Mouse (Mus musculus) embryonic fibroblast, embryonic 13.5 days (primary cell): Measurements from ENCODE around the gene Clic6.

Source experiments
- CTCF ChIP-seq: IDR thresholded peaks from 2 replicates; pipeline ENCODE4 v1.5.1; 2011; ENCODE audit warnings: mild to moderate bottlenecking, control low read depth, low read length, moderate library complexity, borderline replicate concordance; ENCODE audit not compliant: insufficient read depth
- POLR2A ChIP-seq: IDR thresholded peaks from 2 replicates; pipeline ENCODE4 v1.6.1; 2011; ENCODE audit warnings: low read depth, mild to moderate bottlenecking, control low read depth, low read length, moderate library complexity

DNA sequence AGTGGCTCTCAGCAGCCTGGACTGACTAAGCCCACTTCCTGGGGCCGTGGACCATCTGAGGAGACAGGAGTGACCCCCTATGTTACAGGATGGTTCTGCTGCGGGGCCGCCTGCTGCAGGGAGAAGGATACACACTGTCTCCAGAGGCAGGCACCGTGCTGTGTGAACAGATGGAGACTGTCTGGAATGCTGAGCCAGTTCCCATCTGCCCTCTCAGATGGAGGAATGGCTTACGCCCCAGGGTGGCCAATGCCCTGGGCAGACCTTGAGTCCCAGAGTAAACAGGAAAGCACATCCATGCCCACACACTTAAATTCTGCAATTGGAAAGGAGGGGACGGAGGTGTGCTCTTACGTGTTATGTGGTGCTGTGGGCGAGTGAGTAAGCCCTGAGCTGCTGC, 35.2 kb upstream of the Clic6 start:
- TF ChIP-seq CTCF (no peak), POLR2A (no peak)
